Mouse (Mus musculus): Measurements from ENCODE around the gene Crybg1.

Crybg1 gene

DNA sequence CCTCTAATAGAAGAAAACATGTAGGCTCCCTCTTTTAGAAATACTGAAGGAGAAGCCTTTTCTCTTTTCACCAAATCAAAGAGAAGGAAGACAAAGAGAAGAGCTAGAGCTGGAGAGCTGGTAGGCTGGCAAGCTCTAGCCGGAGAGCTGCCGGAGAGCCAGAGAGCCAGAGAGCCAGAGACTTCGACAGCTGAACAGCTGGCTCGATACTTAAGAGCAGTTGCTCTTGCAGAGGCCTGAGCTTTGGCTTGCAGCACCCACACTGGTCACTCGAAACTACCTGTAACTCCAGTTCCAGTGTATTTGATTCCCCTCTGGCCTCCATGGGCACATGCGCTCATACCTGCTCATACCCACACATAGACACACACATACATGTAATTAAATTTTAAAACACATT is 68.3 kb downstream of the Crybg1 start:
- DNase-seq: no peak

GRCm38 (mm10) chr10:44078799-44079521 is 69.7 kb downstream of the Crybg1 start:
- peak; percentile 2 for DNase-seq

GRCm38 (mm10) chr10:44071095-44071494 is 77.6 kb downstream of the Crybg1 start:
- DNase-seq: peak; percentile 85

DNA sequence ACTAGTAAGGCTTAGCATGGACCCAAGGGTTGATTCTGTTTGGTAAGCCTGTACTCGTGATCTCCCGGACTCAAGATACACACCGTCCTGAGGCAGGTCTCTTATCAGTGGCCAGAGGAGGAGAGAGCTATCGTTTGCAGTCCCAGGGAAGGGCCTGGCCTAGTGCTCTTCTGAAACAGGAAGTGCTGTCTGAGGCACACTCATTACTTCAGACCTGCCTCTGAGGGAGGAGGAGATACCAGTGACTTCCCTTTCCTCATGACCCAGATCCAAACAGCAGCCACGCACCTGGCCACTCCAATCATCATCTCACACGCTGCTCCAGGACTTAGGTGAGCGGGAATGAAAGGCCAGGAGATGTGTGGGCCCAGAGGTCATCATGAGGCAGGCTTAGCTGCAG is 79.5 kb downstream of the Crybg1 start:
- peak; percentile 49 for DNase-seq

GRCm38 (mm10) chr10:44065848-44066360 is 82.7 kb downstream of the Crybg1 start:
- no peak for DNase-seq

DNA sequence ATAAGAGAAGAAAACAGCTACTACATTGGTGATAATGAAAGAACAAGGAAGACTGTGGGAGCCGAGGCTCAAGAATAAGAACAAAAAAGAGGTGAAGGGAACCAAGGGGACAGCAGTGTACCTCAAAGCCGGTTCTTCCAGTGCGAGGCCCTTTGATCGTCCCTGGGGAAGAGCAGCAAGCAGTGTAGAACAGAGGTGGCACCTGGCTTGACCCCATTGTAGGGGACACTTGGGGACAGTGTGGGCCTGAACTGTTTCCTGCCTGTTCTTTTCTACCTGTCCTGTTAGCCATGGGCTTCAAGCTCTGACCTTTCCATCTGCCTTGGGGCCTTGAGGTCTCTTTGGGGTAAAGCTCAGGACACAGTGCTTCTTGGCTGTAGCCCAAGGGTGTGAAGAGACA is 85.7 kb downstream of the Crybg1 start:
- DNase-seq: no peak

- DNase-seq: no peak
Observed at GRCm38 (mm10) chr10:44050913-44051312, 97.7 kb downstream of the Crybg1 start.

GRCm38 (mm10) chr10:44044727-44045126 is 103.9 kb downstream of the Crybg1 start:
- peak; percentile 12 for DNase-seq

- no peak for DNase-seq
Observed at GRCm38 (mm10) chr10:44043630-44044029, 105.0 kb downstream of the Crybg1 start.

GRCm38 (mm10) chr10:44039185-44039584 is 109.5 kb downstream of the Crybg1 start:
- no peak for DNase-seq

GRCm38 (mm10) chr10:44037918-44038544 is 110.6 kb downstream of the Crybg1 start:
- peak; percentile 8 for DNase-seq

- peak; percentile 24 for DNase-seq
Observed at GRCm38 (mm10) chr10:44029566-44029965, 119.1 kb downstream of the Crybg1 start.

- no peak for DNase-seq
Observed at GRCm38 (mm10) chr10:44027226-44027625, 121.4 kb downstream of the Crybg1 start.

- no peak for DNase-seq
Observed at GRCm38 (mm10) chr10:44026105-44026504, 122.5 kb downstream of the Crybg1 start.

GRCm38 (mm10) chr10:44024705-44025104 is 123.9 kb downstream of the Crybg1 start:
- DNase-seq: no peak

DNA sequence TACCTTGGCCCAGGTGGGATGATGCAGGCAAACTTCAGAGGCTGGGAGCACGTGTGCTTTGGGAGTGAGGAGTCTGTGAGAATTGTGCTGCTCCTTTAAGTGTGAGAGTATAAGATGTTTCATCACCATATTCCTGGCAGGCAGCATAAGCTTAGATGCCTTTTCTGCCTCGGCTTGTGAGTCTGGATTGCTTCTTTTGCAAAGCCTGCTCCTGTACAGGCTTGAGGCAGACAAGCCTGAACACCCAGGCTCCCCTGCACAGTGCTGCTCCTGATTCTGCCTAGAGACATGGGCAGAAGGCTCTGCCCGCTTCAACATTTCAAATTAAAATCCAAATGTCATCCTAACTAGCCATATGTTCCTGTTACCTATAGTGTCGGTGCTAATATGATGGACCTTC is 128.5 kb downstream of the Crybg1 start:
- DNase-seq: no peak

DNA sequence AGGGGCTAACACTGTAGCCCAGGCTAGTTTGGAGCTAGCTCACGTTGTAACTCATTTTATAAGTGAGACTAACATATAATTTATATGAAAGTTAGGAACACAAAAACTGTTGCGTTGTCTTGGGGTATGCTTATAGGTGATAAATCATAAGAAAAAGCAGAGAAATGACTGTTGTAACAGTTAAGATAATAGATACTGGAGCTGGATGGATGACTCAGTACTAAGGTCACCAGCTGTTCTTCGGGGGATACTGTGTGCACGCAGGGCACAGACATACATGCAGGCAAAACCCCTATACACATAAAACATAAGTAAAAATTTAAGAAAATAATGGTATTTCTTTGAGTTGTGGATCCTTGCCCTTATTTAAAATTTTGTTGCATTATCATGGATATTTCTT is 130.1 kb downstream of the Crybg1 start:
- DNase-seq: no peak

- DNase-seq: no peak
Observed at GRCm38 (mm10) chr10:44015631-44016030, 133.0 kb downstream of the Crybg1 start.

DNA sequence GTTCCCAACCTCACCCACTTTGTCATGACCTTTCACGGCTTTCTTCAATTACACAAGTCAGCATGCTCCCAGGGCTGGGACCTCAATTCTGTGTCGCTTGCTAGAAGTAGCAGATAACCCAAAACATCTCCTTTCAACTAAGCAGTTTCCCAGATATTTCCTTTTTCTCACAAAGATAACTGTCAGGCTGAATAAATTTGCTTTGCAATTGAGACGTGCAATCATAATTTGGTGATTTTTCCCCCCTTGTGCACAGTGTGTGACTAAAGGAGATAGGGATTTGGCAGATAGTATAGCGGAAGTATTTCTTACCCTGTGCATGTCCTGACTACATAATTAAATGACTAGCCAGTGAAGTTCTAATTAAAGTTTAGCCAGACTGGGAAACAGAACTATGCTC is 134.8 kb downstream of the Crybg1 start:
- no peak for DNase-seq

GRCm38 (mm10) chr10:44011408-44011807 is 137.2 kb downstream of the Crybg1 start:
- no peak for DNase-seq

- no peak for DNase-seq
Observed at GRCm38 (mm10) chr10:44008808-44009207, 139.8 kb downstream of the Crybg1 start.

- DNase-seq: no peak
Observed at GRCm38 (mm10) chr10:44006815-44007214, 141.8 kb downstream of the Crybg1 start.

GRCm38 (mm10) chr10:44005677-44006641 is 142.7 kb downstream of the Crybg1 start:
- DNase-seq: peak; percentile 63
